Mouse (Mus musculus): ENCODE measurements around the gene Gm9972.

The Gm9972 gene

DNA sequence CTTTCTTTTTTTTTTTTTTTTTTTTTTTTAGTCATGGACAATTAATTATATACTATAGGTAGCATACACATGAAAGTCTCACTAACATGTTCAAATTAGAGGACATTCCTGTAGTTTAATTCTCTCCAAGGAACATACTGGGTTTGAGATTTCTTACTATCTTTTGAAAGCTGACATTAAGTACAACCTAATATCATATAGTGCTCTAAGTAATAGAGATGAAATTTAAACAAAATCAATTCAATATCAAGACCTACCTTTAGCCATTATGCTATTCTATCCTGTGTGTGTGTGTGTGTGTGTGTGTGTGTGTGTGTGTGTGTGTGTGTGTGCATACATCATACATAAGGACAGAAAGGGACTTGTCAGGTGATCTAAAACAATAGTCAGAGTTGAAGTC, at the start of gene Gm9972:
Gene Gm9972, plus strand, starts transcription at position 301 of the 400 bp plus-strand sequence.
- in situ Hi-C loops (cut with MboI; ENCODE audit: low sequenced_read_pairs) = no loop called here

GRCm38 (mm10) chr11:42999188-42999587, 36.4 kb upstream of the Gm9972 start:
- in situ Hi-C loops (cut with MboI; ENCODE audit: low sequenced_read_pairs) = no loop called here

DNA sequence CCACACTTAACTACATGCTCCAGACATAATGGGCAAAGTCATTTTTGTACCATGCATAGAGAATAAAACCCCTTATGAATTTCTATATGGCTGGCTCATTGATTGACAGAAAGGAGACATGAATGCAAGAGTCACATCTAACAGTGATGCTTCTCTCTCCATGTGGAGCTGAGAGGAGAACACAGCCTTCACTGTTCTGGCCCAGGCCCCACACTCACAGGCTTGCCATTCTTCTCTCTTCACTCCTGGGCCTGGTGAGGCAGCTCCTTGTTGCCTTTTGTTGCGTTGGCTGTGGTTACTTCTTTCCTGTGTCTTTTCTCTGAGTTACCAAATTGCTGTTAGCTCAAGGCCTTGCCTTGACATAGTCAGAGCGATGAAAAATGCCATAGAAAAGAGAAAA, 23.6 kb upstream of the Gm9972 start:
- in situ Hi-C loops (cut with MboI; ENCODE audit: low sequenced_read_pairs) = no loop called here

DNA sequence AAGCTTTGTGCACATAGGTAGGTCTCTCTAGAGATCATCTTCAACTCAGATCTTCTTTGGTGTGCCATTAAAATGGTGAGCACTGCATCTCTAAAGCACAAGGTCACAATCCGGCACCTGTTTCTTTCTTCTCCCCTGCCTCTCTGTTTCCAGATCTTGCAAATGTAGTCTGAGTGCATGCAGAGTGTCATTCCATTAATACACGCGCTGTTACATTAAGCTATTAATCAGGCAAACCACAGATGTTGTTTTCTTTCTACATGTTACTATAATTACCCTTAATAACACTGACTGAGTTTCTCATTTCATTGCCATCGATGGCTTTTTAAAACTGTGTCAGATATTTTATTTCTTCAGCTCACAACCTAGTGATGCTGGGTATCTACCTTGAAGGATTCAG, 22.6 kb upstream of the Gm9972 start:
- in situ Hi-C loops (cut with MboI; ENCODE audit: low sequenced_read_pairs) = no loop called here

GRCm38 (mm10) chr11:43023109-43023688, 12.3 kb upstream of the Gm9972 start:
- in situ Hi-C loops (cut with MboI; ENCODE audit: low sequenced_read_pairs) = no loop called here

GRCm38 (mm10) chr11:43029813-43030212, 5.7 kb upstream of the Gm9972 start:
- in situ Hi-C loops (cut with MboI; ENCODE audit: low sequenced_read_pairs) = no loop called here

- in situ Hi-C loops (cut with MboI; ENCODE audit: low sequenced_read_pairs) = no loop called here
These were observed 3.4 kb upstream of the Gm9972 start for GRCm38 (mm10) chr11:43032141-43032540.

DNA sequence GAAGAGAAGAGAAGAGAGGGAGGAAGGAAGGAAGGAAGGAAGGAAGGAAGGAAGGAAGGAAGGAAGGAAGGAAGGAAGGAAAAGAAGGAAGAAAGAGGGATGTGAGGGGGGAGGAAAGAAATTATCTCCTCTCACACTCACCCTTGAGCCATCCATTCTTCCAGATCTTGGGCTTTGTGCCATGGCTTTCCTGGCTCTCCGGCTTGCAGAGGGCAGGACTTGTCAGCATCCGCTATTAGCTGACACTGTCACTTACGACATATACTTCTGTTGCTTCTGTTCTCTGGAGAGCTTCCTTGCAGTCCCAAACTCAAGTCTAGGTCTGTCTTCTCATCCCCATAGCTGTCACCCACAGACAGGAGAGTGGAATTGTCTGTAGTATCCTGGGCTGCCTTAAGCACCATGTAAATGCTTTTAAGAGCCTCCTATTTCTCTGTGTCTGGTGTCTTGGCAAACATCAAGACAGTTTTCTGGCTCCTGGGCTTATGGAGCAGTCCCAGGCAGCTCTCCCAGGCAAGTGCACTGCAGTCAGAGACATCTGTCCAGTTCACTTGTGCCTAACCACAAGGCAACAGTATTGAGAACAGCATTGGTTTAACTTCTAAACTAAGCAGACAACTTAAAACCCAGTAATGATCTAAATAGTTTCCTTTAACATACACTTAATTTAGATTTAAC, 10.5 kb downstream of the Gm9972 start:
- in situ Hi-C loops (cut with MboI; ENCODE audit: low sequenced_read_pairs) = no loop called here

DNA sequence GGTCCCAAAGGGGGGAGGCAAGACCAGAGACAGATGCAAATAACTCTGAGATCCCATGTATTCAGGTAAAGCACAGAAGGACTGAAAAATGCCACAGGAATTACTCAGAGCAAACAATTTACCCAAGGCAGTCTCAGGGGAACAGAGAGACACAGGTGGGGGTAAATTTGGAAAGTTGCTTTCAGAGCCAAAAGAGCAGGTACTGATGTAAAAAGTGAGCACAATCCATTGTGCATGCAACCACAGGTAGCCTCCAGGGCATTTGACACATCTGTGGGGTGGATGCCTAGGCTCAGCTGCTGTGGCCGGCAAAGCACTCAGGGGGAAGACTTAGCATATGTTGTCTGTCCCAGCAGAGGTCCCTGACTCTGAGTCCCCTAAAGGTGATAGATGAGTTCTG, 13.8 kb downstream of the Gm9972 start:
- in situ Hi-C loops (cut with MboI; ENCODE audit: low sequenced_read_pairs) = no loop called here

DNA sequence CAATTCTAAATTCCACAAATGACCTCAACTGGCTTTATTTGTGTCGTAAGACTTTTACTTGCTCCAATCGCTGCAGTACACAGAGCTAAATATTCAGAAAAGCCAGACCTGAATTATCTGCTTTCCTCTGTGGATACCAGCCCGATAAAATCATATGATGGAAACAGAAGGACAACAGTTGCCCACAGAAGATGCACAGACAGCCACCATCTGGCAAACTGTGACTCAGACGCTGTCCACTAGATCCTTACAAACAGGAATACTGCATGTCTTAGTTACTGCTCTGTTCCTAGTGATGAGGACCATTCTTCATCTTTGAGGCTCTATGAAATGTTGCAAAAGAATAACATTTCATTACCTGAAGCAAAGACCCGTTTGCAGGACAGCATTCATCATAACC, 19.4 kb downstream of the Gm9972 start:
- in situ Hi-C loops (cut with MboI; ENCODE audit: low sequenced_read_pairs) = no loop called here

DNA sequence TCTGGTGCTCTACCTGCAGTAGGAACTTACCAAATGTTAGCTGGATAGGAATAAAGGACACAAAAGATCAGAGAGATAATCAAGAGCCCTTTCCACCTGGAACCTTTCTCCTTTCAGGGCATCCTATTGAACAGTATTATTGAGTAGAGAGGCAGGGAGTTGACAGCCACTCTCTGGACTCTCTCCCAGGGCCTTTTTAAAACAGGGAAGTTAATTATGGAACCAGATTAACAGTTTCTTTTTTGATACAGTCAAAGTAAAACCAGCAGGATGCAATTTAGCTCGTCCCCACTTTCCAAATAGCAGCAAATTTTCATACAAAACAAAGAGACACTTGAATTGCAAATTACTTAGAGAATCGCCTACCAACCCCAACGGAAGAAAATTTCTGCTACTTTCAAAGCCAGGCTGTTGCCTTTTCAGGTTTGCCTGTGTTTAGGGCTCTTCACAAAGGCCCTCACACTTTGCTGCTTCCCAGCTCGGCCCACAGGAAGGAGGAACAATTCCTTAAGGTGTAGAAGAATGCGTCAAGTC, 24.0 kb downstream of the Gm9972 start:
- in situ Hi-C loops (cut with MboI; ENCODE audit: low sequenced_read_pairs) = no loop called here

GRCm38 (mm10) chr11:43062286-43062685, 26.7 kb downstream of the Gm9972 start:
- in situ Hi-C loops (cut with MboI; ENCODE audit: low sequenced_read_pairs) = no loop called here

GRCm38 (mm10) chr11:43086309-43087050, 50.9 kb downstream of the Gm9972 start:
- in situ Hi-C loops (cut with MboI; ENCODE audit: low sequenced_read_pairs) = no loop called here

Data from CH12F3 (cell line).